Mouse (Mus musculus) lung, postnatal 0 days (tissue): Measurements from ENCODE around the gene Eif3g. TPM values are rescaled to one million over a fixed set of nuclear protein-coding genes. Genes with fewer than 3 reads are reported as not detected.

ENCODE experiments used
- ATAC-seq: fragments of 200-750 bp; cut with Nextera tagmentation; 2 replicates; pipeline ENCODE4 v1.8.0; 2017; ENCODE audit warnings: moderate library complexity
- DNase-seq: peaks from one replicate; pipeline ENCODE4 v3.0.0-alpha.2; 2016; ENCODE audit warnings: low spot score
- H3K27ac ChIP-seq: fragments of 300-500 bp; sonication (generic); 2 replicates; pipeline ENCODE4 v1.5.1; 2014; ENCODE audit warnings: antibody characterized with exemption, mild to moderate bottlenecking, low read length, mixed read lengths
- H3K27me3 ChIP-seq: fragments of 300-500 bp; sonication (generic); replicated peaks from 2 replicates; pipeline ENCODE4 v1.6.1; 2014; ENCODE audit warnings: low read length, mixed read lengths; ENCODE audit not compliant: insufficient read depth
- H3K36me3 ChIP-seq: fragments of 300-500 bp; sonication (generic); 2 replicates; pipeline ENCODE4 v1.6.1; 2014; ENCODE audit warnings: low read length, mixed read lengths; ENCODE audit not compliant: insufficient read depth
- H3K4me1 ChIP-seq: fragments of 300-500 bp; sonication (generic); 2 replicates; pipeline ENCODE4 v1.6.1; 2014; ENCODE audit warnings: antibody characterized with exemption, low read depth, low read length, mixed read lengths; ENCODE audit not compliant: insufficient read depth
- H3K4me2 ChIP-seq: fragments of 300-500 bp; sonication (generic); replicated peaks from 2 replicates; pipeline ENCODE4 v1.6.1; 2014; ENCODE audit warnings: low read depth, mild to moderate bottlenecking, low read length, moderate library complexity, mixed read lengths
- H3K4me3 ChIP-seq: fragments of 300-500 bp; sonication (generic); 2 replicates; pipeline ENCODE4 v1.5.1; 2014; ENCODE audit warnings: low read depth, low read length
- H3K9ac ChIP-seq: fragments of 300-500 bp; sonication (generic); replicated peaks from 2 replicates; pipeline ENCODE4 v1.6.1; 2014; ENCODE audit warnings: low read depth, mild to moderate bottlenecking
- H3K9me3 ChIP-seq: fragments of 300-500 bp; sonication (generic); 2 replicates; pipeline ENCODE4 v1.6.1; 2016; ENCODE audit warnings: low read length, mixed read lengths
- CTCF ChIP-seq: IDR thresholded peaks from 2 replicates; pipeline ENCODE4 v1.5.1; 2016; ENCODE audit warnings: antibody characterized with exemption, mild to moderate bottlenecking
- EP300 ChIP-seq: IDR thresholded peaks from 2 replicates; pipeline ENCODE4 v1.6.1; 2016; ENCODE audit warnings: antibody characterized with exemption, mild to moderate bottlenecking, control low read depth
- WGBS: fragments of 180-500 bp; shearing (Covaris S2); extraction: QIAGEN DNeasy Blood & Tissue Kit; methylation state at CpG from one replicate; pipeline ENCODE4 v1.1.7; 2014; 5-methylcytosine and 5-hydroxymethylcytosine counted together
- polyA plus RNA-seq: library from polyadenylated mRNA; unstranded; fragments of >200 nt; fragmentation: Nextera tagmentation; extraction: Ambion mirVana; gene quantifications from 2 replicates; pipeline ENCODE4 v1.2.1, GENCODE M21; 2015

Gene Eif3g
- polyA plus RNA-seq, 1 experiment from 2014 or later = 177 TPM

DNA sequence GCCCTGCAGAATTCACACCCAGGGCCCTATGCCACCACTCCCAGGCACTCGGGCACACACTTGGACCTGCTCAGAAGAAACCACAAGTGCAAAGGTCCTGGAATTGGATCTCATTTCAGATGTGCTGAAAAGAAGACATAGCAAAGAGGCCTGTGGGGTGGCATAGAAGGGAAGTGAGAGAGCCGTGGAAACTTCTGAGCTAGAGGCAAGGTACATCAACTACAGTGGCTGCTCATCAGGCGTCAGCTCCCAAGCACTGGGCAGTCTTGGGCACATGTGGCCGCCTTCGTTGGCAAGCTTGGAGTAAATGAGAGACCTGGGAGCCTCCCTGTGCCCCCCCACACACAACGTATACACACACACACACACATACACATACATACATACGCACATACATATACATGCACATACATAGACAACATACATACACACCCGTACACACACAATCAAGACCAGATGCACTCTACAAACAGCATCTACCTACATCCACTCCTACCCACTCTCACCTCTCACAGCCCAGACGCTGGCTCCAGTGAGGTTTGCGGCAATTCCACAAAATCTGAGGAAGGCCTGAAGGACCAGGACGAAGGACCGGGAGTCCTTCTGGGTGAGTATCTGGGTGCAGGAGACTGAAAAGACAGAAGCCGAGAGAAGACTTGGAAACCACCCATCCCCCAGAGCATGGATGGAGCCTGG, 19.2 kb downstream of the Eif3g start, which contains the start of gene Angptl6:
Angptl6 (minus strand) TSS at position 631 of the 696 bp plus-strand sequence.
- Histone ChIP-seq H3K27me3 (no peaks in the 10 kb centered on the region), H3K36me3 (no peaks in the 10 kb centered on the region), H3K4me1 (no peaks in the 10 kb centered on the region), H3K9ac (0 out of 2 replicates have a peak within 1 kb of the TSS, but pooled peaks have one; percentile 21), H3K27ac (peak within 1 kb of the TSS; percentile 72), H3K4me3 (peak within 1 kb of the TSS; percentile 21), H3K9me3 (no peaks in the 10 kb centered on the region), H3K4me2 (peak within 1 kb of the TSS; percentile 54)
- DNase-seq = no peak
- no peak for ATAC-seq
- 82% methylated on average over 13 of the region's 13 CpGs for WGBS
- TF ChIP-seq CTCF (no peak), EP300 (no peak)

GRCm38 (mm10) chr9:20878710-20879065, 19.7 kb downstream of the Eif3g start:
- ATAC-seq = no peak
- TF ChIP-seq EP300 (no peak), CTCF (no peak)

DNA sequence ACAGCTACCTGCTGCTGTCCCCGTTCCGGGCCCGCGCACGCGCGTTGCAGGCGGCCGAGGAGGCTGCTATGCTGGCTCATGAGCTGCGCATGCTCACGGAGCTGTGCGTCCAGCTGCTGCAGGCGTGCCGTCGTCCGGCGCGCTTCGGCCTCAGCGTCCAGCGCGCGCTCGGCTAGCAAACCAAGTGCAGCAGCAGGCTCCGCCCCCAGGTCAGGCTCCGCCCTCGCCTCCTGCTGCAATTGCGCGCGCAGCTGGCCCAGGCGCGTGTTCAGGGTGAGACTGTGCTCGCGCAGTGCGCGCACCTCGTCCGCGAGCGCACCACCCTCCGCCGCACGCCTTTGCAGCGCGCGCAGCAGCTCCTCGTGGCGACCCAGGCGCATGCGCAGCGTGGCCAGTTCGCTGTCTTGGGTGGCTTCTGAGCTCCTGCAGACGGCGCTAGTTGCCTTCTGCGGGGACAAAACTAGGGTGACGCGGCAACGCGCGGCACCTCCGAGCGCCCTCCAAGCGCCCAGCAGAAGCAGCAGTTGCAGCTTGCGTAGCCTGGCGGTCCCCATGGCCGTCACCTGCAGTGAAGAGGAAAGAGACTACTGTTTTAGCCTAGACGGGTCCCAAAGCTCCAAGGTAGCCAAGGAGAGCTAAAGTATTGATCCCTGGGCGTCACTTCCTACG, 20.2 kb downstream of the Eif3g start:
- H3K4me1 ChIP-seq = no peaks in the 10 kb centered on the region
- under 1% methylated on average over 60 of the region's 69 CpGs for WGBS
- H3K9ac ChIP-seq = 0 out of 2 replicates have a peak overlapping the region, but pooled peaks have one; percentile 21
- TF ChIP-seq EP300 (no peak), CTCF (peak; percentile 98)
- peak overlapping the region; percentile 72 for H3K27ac ChIP-seq
- peak; percentile 99 for DNase-seq
- H3K36me3 ChIP-seq = 0 out of 2 replicates have a peak, but pooled peaks cover 5% of the 10 kb centered on the region
- H3K27me3 ChIP-seq = no peaks in the 10 kb centered on the region
- peak overlapping the region; percentile 54 for H3K4me2 ChIP-seq
- peak; percentile 96 for ATAC-seq
- no peaks in the 10 kb centered on the region for H3K9me3 ChIP-seq
- H3K4me3 ChIP-seq = peak overlapping the region; percentile 26

More at GRCm38 (mm10) chr9:20878710-20879065, 19.7 kb downstream of the Eif3g start:
- H3K36me3 ChIP-seq = no peaks in the 10 kb centered on the region
- H3K9ac ChIP-seq = 0 out of 2 replicates have a peak overlapping the region, but pooled peaks have one; percentile 21
- no peaks in the 10 kb centered on the region for H3K4me1 ChIP-seq
- WGBS = 13% methylated on average over 10 of the region's 10 CpGs
- peak overlapping the region; percentile 54 for H3K4me2 ChIP-seq
- H3K9me3 ChIP-seq = no peaks in the 10 kb centered on the region
- H3K27ac ChIP-seq = peak overlapping the region; percentile 72
- peak overlapping the region; percentile 21 for H3K4me3 ChIP-seq
- DNase-seq = no peak
- no peaks in the 10 kb centered on the region for H3K27me3 ChIP-seq

DNA sequence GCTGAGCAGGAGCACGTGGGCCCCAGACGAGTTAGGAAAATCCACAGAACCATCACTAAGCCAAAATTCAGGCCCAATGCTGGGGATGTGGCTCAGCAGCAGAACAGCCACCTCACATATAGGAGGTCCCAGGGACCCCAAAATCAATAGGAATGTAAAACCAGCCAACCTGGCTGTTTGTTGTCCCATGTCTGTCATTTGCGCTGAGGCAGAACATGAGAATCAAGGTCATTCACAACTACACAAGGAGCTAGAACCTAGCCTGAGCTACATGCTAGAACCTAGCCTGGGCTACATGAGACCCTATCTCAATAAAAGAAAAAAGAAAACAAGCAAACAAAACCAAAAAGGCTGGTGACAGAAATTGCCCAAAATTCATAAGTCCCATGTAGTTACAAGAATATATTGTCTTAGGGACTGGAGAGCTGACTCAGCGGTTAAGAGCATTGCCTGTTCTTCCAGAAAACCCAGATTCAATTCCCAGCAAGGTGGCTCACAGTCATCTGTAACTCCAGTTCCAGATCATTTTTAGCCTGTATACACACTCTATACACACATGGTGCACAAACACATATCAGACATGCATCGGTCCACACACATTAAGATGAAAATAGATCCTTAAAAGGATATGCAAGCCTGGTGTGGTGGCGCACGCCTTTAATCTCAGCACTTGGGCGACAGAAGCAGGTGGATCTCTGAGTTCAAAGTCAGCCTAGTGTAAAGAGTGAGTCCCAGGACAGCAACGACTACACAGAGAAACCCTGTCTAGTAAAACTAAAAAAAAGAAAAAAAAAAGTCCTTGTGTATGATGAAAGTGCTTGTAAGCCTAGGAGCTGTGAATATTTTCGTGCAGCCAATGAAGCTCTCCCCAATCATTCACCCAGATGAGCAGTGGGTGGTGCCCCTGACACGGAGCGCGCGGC, 21.0 kb downstream of the Eif3g start:
- TF ChIP-seq EP300 = no peak
- no peak for TF ChIP-seq CTCF
- 35% methylated on average over 14 of the region's 14 CpGs for WGBS
- no peak for ATAC-seq
- Histone ChIP-seq H3K36me3 (0 out of 2 replicates have a peak, but pooled peaks cover 7% of the 10 kb centered on the region), H3K4me1 (no peaks in the 10 kb centered on the region), H3K9ac (0 out of 2 replicates have a peak overlapping the region, but pooled peaks have one; percentile 5), H3K27ac (no peak overlapping the region), H3K4me3 (peak overlapping the region; percentile 26), H3K27me3 (no peaks in the 10 kb centered on the region), H3K9me3 (no peaks in the 10 kb centered on the region), H3K4me2 (peak overlapping the region; percentile 54)
- no peak for DNase-seq

DNA sequence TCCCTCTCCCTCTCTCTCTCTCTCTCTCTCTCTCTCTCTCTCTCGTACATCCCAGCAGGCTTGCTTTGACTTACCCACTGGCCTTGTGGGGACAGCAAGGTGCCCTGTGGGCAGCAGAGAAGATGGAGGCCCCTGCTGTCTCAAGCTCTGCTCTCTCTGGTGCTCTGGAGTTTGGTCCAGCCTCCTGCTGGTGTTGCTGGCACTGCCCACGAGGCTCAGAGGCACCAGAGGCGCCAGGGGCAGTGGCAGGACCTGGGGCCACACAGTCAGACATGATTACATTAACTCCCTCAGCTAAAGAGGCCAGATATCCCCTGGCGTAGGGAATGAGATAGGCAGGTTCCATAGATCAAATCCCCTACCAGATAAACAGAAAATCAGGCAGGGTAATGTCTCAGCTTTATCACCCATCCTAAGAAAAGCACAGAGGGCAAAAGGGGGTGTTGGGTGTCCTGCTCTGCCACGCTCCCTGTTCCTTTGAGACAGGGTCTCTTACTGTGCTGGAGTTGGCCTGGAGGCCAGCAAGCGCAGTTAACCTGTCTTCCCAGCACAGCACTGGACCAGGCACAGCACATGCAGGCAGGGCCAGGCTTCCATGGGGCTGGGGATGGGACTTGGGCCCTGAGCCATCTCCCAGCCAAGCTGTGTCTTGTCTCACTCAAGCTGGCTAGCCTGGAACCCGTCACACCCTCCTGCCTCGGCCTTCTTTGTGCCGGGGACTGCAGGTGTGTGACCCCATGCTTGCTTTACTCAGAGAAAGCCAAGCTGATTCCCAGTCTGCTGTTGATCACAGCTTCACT, 21.9 kb downstream of the Eif3g start:
- H3K4me2 ChIP-seq = no peak overlapping the region
- no peaks in the 10 kb centered on the region for H3K4me1 ChIP-seq
- 61% methylated on average over 8 of the region's 9 CpGs for WGBS
- no peak for TF ChIP-seq EP300
- no peak for TF ChIP-seq CTCF
- ATAC-seq (no peak), DNase-seq (no peak)
- no peaks in the 10 kb centered on the region for H3K9me3 ChIP-seq
- no peak overlapping the region for H3K4me3 ChIP-seq
- 0 out of 2 replicates have a peak, but pooled peaks cover 7% of the 10 kb centered on the region for H3K36me3 ChIP-seq
- H3K27me3 ChIP-seq = no peaks in the 10 kb centered on the region
- H3K9ac ChIP-seq = no peak overlapping the region
- H3K27ac ChIP-seq = no peak overlapping the region
